Mouse (Mus musculus) heart, embryonic 14.5 days (tissue): ENCODE data around the gene Racgap1. TPM values are rescaled to one million over a fixed set of nuclear protein-coding genes. Genes with fewer than 3 reads are reported as not detected.

Experiments used
- ATAC-seq: fragments of 200-750 bp; cut with Nextera tagmentation; 2 replicates; pipeline ENCODE4 v1.8.0; 2017; ENCODE audit warnings: low read depth, moderate TSS enrichment; ENCODE audit not compliant: insufficient number of reproducible peaks, insufficient read depth, low FRiP score
- H3K27ac ChIP-seq, 2 experiments: fragments of 200-500 bp in 1 of 2; fragments of 300-500 bp in 1 of 2; sonication (generic) in 1 of 2; replicated peaks in 1 of 2; 2 replicates each; pipeline ENCODE4 v1.5.1; 2012 to 2014; ENCODE audit warnings: low read depth in 2 of 2, low read length in 2 of 2, control low read depth in 1 of 2, mild to moderate bottlenecking in 1 of 2, mixed read lengths in 1 of 2; ENCODE audit not compliant: control insufficient read depth in 1 of 2, insufficient read depth in 1 of 2
- H3K27me3 ChIP-seq: fragments of 300-500 bp; sonication (generic); 2 replicates; pipeline ENCODE4 v1.6.1; 2014; ENCODE audit warnings: mild to moderate bottlenecking, low read length, control low read depth; ENCODE audit not compliant: control insufficient read depth, insufficient read depth
- H3K36me3 ChIP-seq: fragments of 300-500 bp; sonication (generic); 2 replicates; pipeline ENCODE4 v1.6.1; 2014; ENCODE audit warnings: mild to moderate bottlenecking, control low read depth, low read length, mixed read lengths; ENCODE audit not compliant: control insufficient read depth, insufficient read depth
- H3K4me1 ChIP-seq, 2 experiments: fragments of 200-500 bp in 1 of 2; fragments of 300-500 bp in 1 of 2; sonication (generic) in 1 of 2; 2 replicates each; pipeline ENCODE4 v1.6.1; 2012 to 2014; ENCODE audit warnings: low read length in 2 of 2, control low read depth in 1 of 2, mixed read lengths in 1 of 2; ENCODE audit not compliant: control insufficient read depth in 2 of 2, insufficient read depth in 2 of 2
- H3K4me2 ChIP-seq: fragments of 300-500 bp; sonication (generic); 2 replicates; pipeline ENCODE4 v1.6.1; 2014; ENCODE audit warnings: mild to moderate bottlenecking, low read length
- H3K4me3 ChIP-seq, 2 experiments: fragments of 200-500 bp in 1 of 2; fragments of 300-500 bp in 1 of 2; sonication (generic) in 1 of 2; 2 replicates each; pipeline ENCODE4 v1.5.1; 2012 to 2014; ENCODE audit warnings: low read length in 2 of 2, mild to moderate bottlenecking in 2 of 2, control low read depth in 1 of 2, low read depth in 1 of 2, moderate library complexity in 1 of 2; ENCODE audit not compliant: control insufficient read depth in 1 of 2, insufficient read depth in 1 of 2
- H3K9ac ChIP-seq: fragments of 300-500 bp; sonication (generic); 2 replicates; pipeline ENCODE4 v1.6.1; 2014; ENCODE audit warnings: mild to moderate bottlenecking, low read length
- H3K9me3 ChIP-seq: fragments of 300-500 bp; sonication (generic); 2 replicates; pipeline ENCODE4 v1.6.1; 2016; ENCODE audit warnings: low read length, control low read depth; ENCODE audit not compliant: control insufficient read depth
- WGBS: fragments of 180-500 bp; shearing (Covaris S2); extraction: QIAGEN DNeasy Blood & Tissue Kit; methylation state at CpG from one replicate; pipeline ENCODE4 v1.1.7; 2014; 5-methylcytosine and 5-hydroxymethylcytosine counted together
- polyA plus RNA-seq: library from polyadenylated mRNA; unstranded; fragments of >200 nt; fragmentation: Nextera tagmentation; extraction: Ambion mirVana; gene quantifications from 2 replicates; pipeline ENCODE4 v1.2.1, GENCODE M21; 2014

Gene Racgap1
- polyA plus RNA-seq, 1 experiment from 2014 or later = 94.4 TPM

DNA sequence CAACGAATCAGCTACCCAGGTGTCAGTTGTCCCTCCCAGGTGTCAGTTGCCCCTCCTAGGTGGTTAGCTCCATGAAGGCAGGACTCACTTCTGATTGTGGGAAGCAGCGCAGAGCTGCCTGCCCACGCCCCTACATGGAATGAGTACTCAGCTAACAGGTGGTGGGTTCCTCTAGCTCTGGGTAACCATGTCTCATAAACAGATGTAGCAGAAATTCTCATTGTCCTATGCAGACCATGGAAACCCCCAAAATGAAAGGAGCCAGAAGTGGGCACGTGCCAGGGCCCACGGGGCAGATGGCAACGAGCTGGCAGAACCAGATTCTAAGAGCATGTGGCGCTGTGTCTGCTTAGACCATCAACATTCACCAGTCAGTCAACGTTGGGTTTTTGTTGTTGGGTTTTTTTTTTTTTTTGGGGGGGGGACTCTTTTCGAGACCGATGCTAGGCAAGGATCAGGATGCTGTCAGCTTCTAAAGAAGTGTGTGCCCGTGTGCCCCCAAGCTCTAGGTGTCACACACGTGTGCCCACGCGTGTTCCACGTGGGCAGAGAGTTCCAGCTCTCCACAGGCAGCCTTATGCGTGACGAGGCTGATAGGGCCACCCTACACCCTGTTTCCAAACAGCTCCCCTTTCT lies 12.6 kb upstream of the Racgap1 start:
- Histone ChIP-seq H3K36me3 (no peaks in the 10 kb centered on the region), H3K4me1 (peaks cover 15 to 21% of the 10 kb centered on the region in 2 experiments), H3K27me3 (peaks cover 14% of the 10 kb centered on the region), H3K4me2 (peak overlapping the region; percentile 78), H3K9me3 (0 out of 2 replicates have a peak, but pooled peaks cover 3% of the 10 kb centered on the region), H3K27ac (peak overlapping the region; percentile 56 to 60), H3K9ac (peak overlapping the region; percentile 53), H3K4me3 (peak overlapping the region; percentile 42 to 44)
- 2% methylated on average over 17 of the region's 17 CpGs for WGBS
- ATAC-seq = no peak; the same call in 1 of the 2 replicates

DNA sequence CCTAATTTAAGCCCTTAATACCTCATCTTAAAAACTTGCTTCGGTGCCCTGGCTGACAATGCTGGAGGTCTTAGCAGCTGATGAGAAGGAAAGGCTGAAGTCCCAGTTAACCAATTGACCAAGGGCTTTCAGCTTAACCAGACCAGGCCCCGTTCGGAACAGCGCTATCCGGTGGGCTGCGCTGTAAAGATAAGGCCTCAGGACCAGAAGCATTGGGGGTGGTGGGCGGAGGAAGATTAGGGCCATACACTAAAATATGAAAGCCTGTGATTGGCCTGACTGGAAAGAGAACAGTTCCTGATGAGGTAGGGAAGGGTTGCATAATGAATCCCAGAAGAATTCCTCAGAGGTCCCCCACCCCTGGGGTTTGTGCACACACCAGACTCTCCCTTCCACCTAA lies 10.9 kb upstream of the Racgap1 start:
- peaks cover 13% of the 10 kb centered on the region for H3K27me3 ChIP-seq
- WGBS = 20% methylated on average over 7 of the region's 7 CpGs
- no peak for ATAC-seq

DNA sequence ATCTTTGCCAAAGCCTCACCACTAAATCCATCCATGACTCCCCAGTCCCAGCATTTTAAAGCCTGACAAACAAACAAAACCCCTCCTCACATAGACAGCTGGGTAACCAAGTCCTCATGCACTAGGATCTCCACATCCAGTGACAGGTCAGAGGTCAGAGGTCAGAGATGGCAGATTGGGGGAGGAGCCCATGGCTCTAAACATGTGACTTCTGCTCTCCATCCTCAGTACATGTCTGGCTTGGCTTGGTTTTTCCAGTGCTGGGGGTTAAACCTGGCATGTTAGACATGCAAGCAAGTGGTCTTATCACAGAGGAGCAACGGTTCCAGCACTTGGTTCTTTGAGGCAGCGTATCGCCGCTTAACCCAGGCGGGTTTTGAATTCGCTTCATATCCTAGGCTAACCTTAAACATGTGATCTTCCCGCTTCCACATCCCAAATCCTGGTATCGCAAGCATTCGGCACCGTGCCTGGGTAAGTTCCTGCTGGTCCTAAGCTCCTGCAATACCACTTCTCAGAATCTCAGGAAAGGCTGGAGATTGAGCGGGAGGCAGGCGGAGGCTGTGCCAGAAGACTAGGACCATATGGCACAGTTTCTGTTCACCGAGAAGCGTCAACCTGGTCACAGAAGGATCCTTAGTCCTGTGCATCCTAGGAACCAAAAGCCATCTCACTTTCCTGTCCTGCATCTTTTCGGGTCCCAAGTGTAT lies 9.8 kb upstream of the Racgap1 start:
- ATAC-seq = no peak
- Histone ChIP-seq H3K4me1 (peaks cover 12 to 16% of the 10 kb centered on the region in 2 experiments), H3K9ac (no peak overlapping the region), H3K4me3 (no peak overlapping the region), H3K36me3 (no peaks in the 10 kb centered on the region), H3K4me2 (no peak overlapping the region), H3K27ac (no peak overlapping the region), H3K9me3 (no peaks in the 10 kb centered on the region), H3K27me3 (peaks cover 10% of the 10 kb centered on the region)
- 90% methylated on average over 15 of the region's 15 CpGs for WGBS

More for the DNA sequence above, 10.9 kb upstream of the Racgap1 start:
- H3K4me2 ChIP-seq = no peak overlapping the region
- H3K9me3 ChIP-seq = 0 out of 2 replicates have a peak, but pooled peaks cover 3% of the 10 kb centered on the region
- H3K36me3 ChIP-seq = no peaks in the 10 kb centered on the region
- H3K27ac ChIP-seq = no peak overlapping the region
- H3K9ac ChIP-seq = no peak overlapping the region
- H3K4me1 ChIP-seq = peaks cover 12 to 16% of the 10 kb centered on the region in 2 experiments
- H3K4me3 ChIP-seq = no peak overlapping the region

DNA sequence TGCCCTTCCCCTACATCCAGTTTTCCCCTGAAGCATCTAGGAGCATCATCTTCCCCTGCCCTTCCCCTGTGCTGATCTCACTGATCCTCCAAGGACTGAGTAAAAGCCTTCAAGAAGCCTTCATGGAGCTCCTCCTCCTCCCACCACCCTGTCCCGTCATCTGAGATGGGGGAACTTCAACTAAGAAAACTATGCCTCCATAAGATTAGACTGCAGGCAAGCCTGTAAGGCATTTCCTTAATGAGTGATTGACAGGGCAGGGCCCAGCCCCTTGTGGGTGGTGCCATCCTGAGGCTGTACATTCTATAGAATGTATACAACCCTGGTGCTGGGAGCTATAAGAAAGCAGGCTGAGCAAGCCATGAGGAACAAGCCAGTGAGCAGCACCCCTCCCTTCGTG lies 7.0 kb upstream of the Racgap1 start:
- H3K9ac ChIP-seq = no peak overlapping the region
- H3K4me3 ChIP-seq = no peak overlapping the region
- H3K4me1 ChIP-seq = peaks cover 9 to 10% of the 10 kb centered on the region in 2 experiments; a peak in 2 of 4 replicates
- no peaks in the 10 kb centered on the region for H3K36me3 ChIP-seq
- 45% methylated on average over 2 of the region's 2 CpGs for WGBS
- ATAC-seq = no peak
- no peaks in the 10 kb centered on the region for H3K9me3 ChIP-seq
- H3K4me2 ChIP-seq = no peak overlapping the region
- H3K27me3 ChIP-seq = peaks cover 24% of the 10 kb centered on the region
- no peak overlapping the region for H3K27ac ChIP-seq

DNA sequence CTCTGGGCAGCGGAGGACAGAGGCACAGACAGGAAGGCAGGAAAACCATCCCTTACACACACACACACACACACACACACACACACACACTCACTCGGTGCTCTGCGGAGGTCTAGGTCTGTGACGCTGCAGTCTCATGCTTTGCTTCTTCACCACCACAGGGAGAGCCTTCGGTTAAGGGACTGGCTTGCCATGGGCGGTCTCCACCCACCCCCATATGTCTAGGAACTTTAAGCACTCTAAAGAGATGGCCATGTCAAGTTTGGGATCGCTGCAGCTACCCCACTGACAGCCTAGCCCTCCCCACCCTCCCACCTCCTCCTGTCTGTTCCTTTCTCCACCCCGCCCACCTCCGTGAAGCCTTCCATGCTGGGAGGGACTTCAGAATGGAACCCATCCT lies 4.5 kb upstream of the Racgap1 start:
- Histone ChIP-seq H3K36me3 (no peaks in the 10 kb centered on the region), H3K4me2 (no peak overlapping the region), H3K4me3 (no peak overlapping the region), H3K9me3 (no peaks in the 10 kb centered on the region), H3K4me1 (peaks cover 4 to 9% of the 10 kb centered on the region in 2 experiments; a peak in 1 of 4 replicates), H3K9ac (no peak overlapping the region), H3K27me3 (peaks cover 24% of the 10 kb centered on the region), H3K27ac (no peak overlapping the region)
- ATAC-seq = no peak
- WGBS = 39% methylated on average over 9 of the region's 9 CpGs

DNA sequence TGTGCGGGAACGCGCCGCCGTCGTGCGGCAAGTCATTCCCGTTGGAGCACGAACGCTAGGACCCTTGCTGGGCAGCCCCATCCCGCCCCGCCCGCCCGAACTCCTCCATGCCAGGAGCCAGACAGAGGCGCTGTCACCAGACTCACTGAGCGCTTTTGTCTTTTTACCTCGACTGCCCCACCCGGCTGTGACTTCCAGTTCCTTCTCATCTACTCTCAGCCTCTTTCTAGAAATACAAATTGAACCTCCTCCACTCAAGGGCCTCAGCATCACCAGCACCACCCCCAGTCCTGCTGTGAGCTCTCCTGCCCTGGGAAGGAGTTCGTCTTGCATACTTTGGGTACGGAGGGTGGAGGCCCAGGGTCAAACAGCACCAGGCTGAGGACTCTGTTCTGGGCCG lies 2.4 kb upstream of the Racgap1 start:
- Histone ChIP-seq H3K4me2 (peak overlapping the region; percentile 63), H3K27ac (no peak overlapping the region), H3K27me3 (peaks cover 24% of the 10 kb centered on the region), H3K4me3 (peak overlapping the region; percentile 24 to 26), H3K9ac (peak overlapping the region; percentile 49; the same call in 1 of the 2 replicates), H3K9me3 (no peaks in the 10 kb centered on the region), H3K4me1 (peaks cover 12 to 24% of the 10 kb centered on the region in 2 experiments), H3K36me3 (no peaks in the 10 kb centered on the region)
- ATAC-seq = no peak
- 7% methylated on average over 21 of the region's 21 CpGs for WGBS

DNA sequence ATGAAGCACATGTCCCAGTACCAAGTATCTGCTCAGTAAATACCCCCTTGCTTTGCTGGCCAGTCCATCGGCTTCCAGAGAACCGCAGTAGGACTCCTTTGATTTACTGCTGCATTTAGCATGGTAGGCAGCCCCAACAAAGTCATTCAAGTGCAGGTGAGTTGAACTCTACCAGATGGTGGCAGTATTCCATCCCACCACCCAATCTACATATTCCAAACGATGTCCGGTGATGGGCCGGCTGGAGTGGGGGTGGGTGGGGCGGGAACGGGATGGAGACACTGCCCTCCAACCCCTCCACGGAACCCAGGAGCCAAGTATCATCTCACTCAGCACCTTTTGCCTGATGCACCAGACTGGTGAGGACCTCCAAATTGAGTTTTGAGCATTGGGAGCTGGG lies 1.8 kb upstream of the Racgap1 start:
- 7% methylated on average over 8 of the region's 8 CpGs for WGBS
- peak overlapping the region; percentile 49; the same call in 1 of the 2 replicates for H3K9ac ChIP-seq

More for the DNA sequence above, 1.8 kb upstream of the Racgap1 start:
- H3K4me3 ChIP-seq = peak overlapping the region; percentile 24 to 26
- no peaks in the 10 kb centered on the region for H3K36me3 ChIP-seq
- H3K27ac ChIP-seq = no peak overlapping the region
- peaks cover 24% of the 10 kb centered on the region for H3K27me3 ChIP-seq
- no peaks in the 10 kb centered on the region for H3K9me3 ChIP-seq
- no peak for ATAC-seq
- H3K4me2 ChIP-seq = peak overlapping the region; percentile 63
- H3K4me1 ChIP-seq = peaks cover 12 to 30% of the 10 kb centered on the region in 2 experiments
